In the genomic region with DNA sequence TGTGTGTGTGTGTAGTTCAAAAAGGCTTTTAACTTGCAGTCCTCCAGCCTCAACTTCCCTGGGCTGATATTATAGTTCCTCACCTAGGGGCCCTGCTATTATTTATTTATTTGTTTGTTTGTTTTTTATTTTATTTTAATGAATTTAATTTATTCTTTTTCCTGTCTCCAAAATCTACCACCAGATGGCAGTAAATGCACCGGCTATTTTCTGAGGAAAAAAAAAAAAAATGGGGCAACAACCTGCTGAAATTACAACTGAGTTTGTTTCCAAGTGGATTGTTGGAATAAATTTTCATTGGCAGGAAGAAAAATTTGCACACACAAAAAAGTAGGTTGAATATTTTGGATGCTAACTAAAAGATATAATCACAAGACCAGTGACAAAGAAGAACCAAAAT, we compare ENCODE assay signal across 16 mouse cellular contexts.
DNase-seq lines count a peak whose midpoint lies in the region; ATAC-seq and TF ChIP-seq lines count a peak whose summit lies in the region.
"Had no signal": no experiment of that assay in that cellular context is flagged by ENCODE, and none has a peak within 500 bp of the region (broad histone marks: within the 10 kb centered on the region; RNA-seq: fewer than 3 reads in every experiment).

No protein-coding gene starts in this region.

- H3K27me3 ChIP-seq in kidney, postnatal 0 days (ENCODE audit: insufficient read depth, low read length), result no peaks in the 10 kb centered on the region
- H3K27me3 ChIP-seq: heart, embryonic 15.5 days; hindbrain, embryonic 13.5 days; kidney, embryonic 15.5 days; liver, embryonic 15.5 days had no signal

- H3K27ac ChIP-seq in kidney, postnatal 0 days, result no peak overlapping the region
- H3K27ac ChIP-seq: heart, embryonic 15.5 days; hindbrain, embryonic 13.5 days; liver, embryonic 15.5 days had no signal

- 24% methylated on average over 1 of the region's 1 CpGs for WGBS in kidney, postnatal 0 days

- no peaks in the 10 kb centered on the region for H3K9me3 ChIP-seq in kidney, postnatal 0 days (replicated peaks; ENCODE audit: low read length)
- H3K9me3 ChIP-seq: heart, embryonic 15.5 days; hindbrain, embryonic 13.5 days; kidney, embryonic 15.5 days; liver, embryonic 15.5 days had no signal

- DNase-seq in embryo, embryonic 11 days, result peak; percentile 10
- no peak for DNase-seq in embryo, embryonic 10.5 days (ENCODE audit: low spot score)
- no peak for DNase-seq in kidney, postnatal 0 days (ENCODE audit: low spot score)
- DNase-seq in kidney, adult 18-20 months, result no peak
- DNase-seq in 416B (ENCODE audit: low read depth) (peak; percentile 19), adipocyte (ENCODE audit: low spot score) (peak; percentile 63)
- no peak for DNase-seq in layer of hippocampus, postnatal 25 days (ENCODE audit: extremely low spot score in 1 of 2, low spot score in 1 of 2)
- DNase-seq: B cell, adult 2 months; cerebellum, adult 9-11 months; layer of hippocampus, adult 9-11 months; left cerebral cortex, postnatal 4 days had no signal

- H3K4me2 ChIP-seq in kidney, postnatal 0 days (ENCODE audit: low read length), result no peak overlapping the region
- H3K4me2 ChIP-seq: heart, embryonic 15.5 days; hindbrain, embryonic 13.5 days; kidney, embryonic 15.5 days; liver, embryonic 15.5 days had no signal

- no peaks in the 10 kb centered on the region for H3K36me3 ChIP-seq in kidney, postnatal 0 days (ENCODE audit: insufficient read depth, low read length)
- H3K36me3 ChIP-seq: heart, embryonic 15.5 days; hindbrain, embryonic 13.5 days; kidney, embryonic 15.5 days; liver, embryonic 15.5 days had no signal

- peak; percentile 59 for TF ChIP-seq CTCF in kidney, postnatal 0 days (IDR thresholded peaks at IDR 0.05; ENCODE audit: low read depth)

- no peak overlapping the region for H3K9ac ChIP-seq in kidney, postnatal 0 days (ENCODE audit: low read depth, low read length)
- H3K9ac ChIP-seq: heart, embryonic 15.5 days; hindbrain, embryonic 13.5 days; kidney, embryonic 15.5 days; liver, embryonic 15.5 days had no signal

- no peak for ATAC-seq in kidney, postnatal 0 days (replicated peaks; ENCODE audit: low FRiP score, low read depth)
- ATAC-seq in inflammation-experienced regulatory T-cells, adult 6 months, result no peak

- H3K4me3 ChIP-seq in kidney, postnatal 0 days (replicated peaks; ENCODE audit: low read depth, low read length), result no peak overlapping the region
- H3K4me3 ChIP-seq: heart, embryonic 15.5 days; hindbrain, embryonic 13.5 days; kidney, embryonic 15.5 days; liver, embryonic 15.5 days had no signal

- H3K4me1 ChIP-seq in kidney, postnatal 0 days (replicated peaks; ENCODE audit: insufficient read depth, low read length), result no peaks in the 10 kb centered on the region
- H3K4me1 ChIP-seq: heart, embryonic 15.5 days; hindbrain, embryonic 13.5 days; kidney, embryonic 15.5 days; liver, embryonic 15.5 days had no signal

Comparison
In these comparisons a context has a peak if more than half of its experiments do, and no peak if none do; other contexts are left out.
1. DNase-seq: peak in embryo, embryonic 11 days (single experiment), 416B (single experiment) and adipocyte (single experiment); none in embryo, embryonic 10.5 days (single experiment), kidney, postnatal 0 days (single experiment), kidney, adult 18-20 months (single experiment) and layer of hippocampus, postnatal 25 days (0 of 2).